Mouse (Mus musculus) regulatory T cell (primary cell): Measurements from ENCODE around the gene Adgrv1.
"Not testable (repeated sequence)": the region's sequence is repeated elsewhere in the genome, so short reads cannot be mapped to it uniquely, and the experiment has no call there.

Source experiments
- in situ Hi-C: fragments of 300-600 bp; cut with MboI, MseI; formaldehyde crosslinking; loops from one replicate; pipeline ENCODE4 v1.15.1; 2025; ENCODE audit warnings: high pct_unique_total_duplicates

Gene Adgrv1

GRCm38 (mm10) chr13:81342987-81343596 is 289.9 kb downstream of the Adgrv1 start:
- in situ Hi-C loops = no loop called here

- in situ Hi-C loops = no loop called here
Observed at GRCm38 (mm10) chr13:81335241-81335640, 297.7 kb downstream of the Adgrv1 start.

- in situ Hi-C loops = no loop called here
Observed at GRCm38 (mm10) chr13:81332018-81332417, 300.9 kb downstream of the Adgrv1 start.

GRCm38 (mm10) chr13:81329762-81330161 is 303.2 kb downstream of the Adgrv1 start:
- in situ Hi-C loops = no loop called here

GRCm38 (mm10) chr13:81328181-81328580 is 304.8 kb downstream of the Adgrv1 start:
- in situ Hi-C loops = no loop called here

- in situ Hi-C loops = no loop called here
Observed at GRCm38 (mm10) chr13:81325606-81326215, 307.2 kb downstream of the Adgrv1 start.

- in situ Hi-C loops = no loop called here
Observed at GRCm38 (mm10) chr13:81323546-81324316, 309.2 kb downstream of the Adgrv1 start.

GRCm38 (mm10) chr13:81316581-81316980 is 316.4 kb downstream of the Adgrv1 start:
- in situ Hi-C loops = no loop called here

- in situ Hi-C loops = no loop called here
Observed at GRCm38 (mm10) chr13:81314306-81315120, 318.4 kb downstream of the Adgrv1 start.

- in situ Hi-C loops = no loop called here
Observed at GRCm38 (mm10) chr13:81312148-81312547, 320.8 kb downstream of the Adgrv1 start.

GRCm38 (mm10) chr13:81300851-81301250 is 332.1 kb downstream of the Adgrv1 start:
- in situ Hi-C loops = no loop called here

GRCm38 (mm10) chr13:81294106-81294505 is 338.8 kb downstream of the Adgrv1 start:
- in situ Hi-C loops = no loop called here

GRCm38 (mm10) chr13:81282193-81282592 is 350.8 kb downstream of the Adgrv1 start:
- in situ Hi-C loops = no loop called here

GRCm38 (mm10) chr13:81280650-81281229 is 352.2 kb downstream of the Adgrv1 start:
- in situ Hi-C loops = no loop called here

- in situ Hi-C loops = no loop called here
Observed at GRCm38 (mm10) chr13:81279351-81279736, 353.6 kb downstream of the Adgrv1 start.

GRCm38 (mm10) chr13:81278669-81279350 is 354.1 kb downstream of the Adgrv1 start:
- in situ Hi-C loops = no loop called here

- in situ Hi-C loops = no loop called here
Observed at GRCm38 (mm10) chr13:81273837-81274236, 359.1 kb downstream of the Adgrv1 start.

GRCm38 (mm10) chr13:81270396-81270795 is 362.6 kb downstream of the Adgrv1 start:
- in situ Hi-C loops = no loop called here

GRCm38 (mm10) chr13:81269056-81269455 is 363.9 kb downstream of the Adgrv1 start:
- in situ Hi-C loops = no loop called here

GRCm38 (mm10) chr13:81267489-81267888 is 365.5 kb downstream of the Adgrv1 start:
- in situ Hi-C loops = not testable (repeated sequence)

GRCm38 (mm10) chr13:81264465-81264864 is 368.5 kb downstream of the Adgrv1 start:
- in situ Hi-C loops = no loop called here
